Mouse (Mus musculus) C2C12 (cell line): ENCODE results near the gene Gm28891. TPM values are rescaled to one million over a fixed set of nuclear protein-coding genes. Genes with fewer than 3 reads are reported as not detected.
"Not testable (repeated sequence)": the region's sequence is repeated elsewhere in the genome, so short reads cannot be mapped to it uniquely, and the experiment has no call there.

Experiments
- H3K27me3 ChIP-seq: one replicate; pipeline ENCODE4 v1.6.1; 2011; ENCODE audit not compliant: control insufficient read depth, insufficient read depth, insufficient read length
- H3K36me3 ChIP-seq: one replicate; pipeline ENCODE4 v1.6.1; 2011; ENCODE audit not compliant: control insufficient read depth, insufficient read depth
- H3K4me3 ChIP-seq: one replicate; pipeline ENCODE4 v1.5.1; 2011; ENCODE audit warnings: mild to moderate bottlenecking, control low read depth; ENCODE audit not compliant: poor library complexity, insufficient read depth, severe bottlenecking
- H3K79me2 ChIP-seq: one replicate; pipeline ENCODE4 v1.6.1; 2011; ENCODE audit not compliant: control insufficient read depth, insufficient read depth
- H3K79me3 ChIP-seq: one replicate; pipeline ENCODE4 v1.6.1; 2011; ENCODE audit warnings: low read depth, control low read depth
- H3ac ChIP-seq: one replicate; pipeline ENCODE3; 2011; ENCODE audit warnings: low read depth; ENCODE audit not compliant: control insufficient read depth, insufficient read length
- long read RNA-seq, 2 experiments: library from polyadenylated mRNA; unstranded; transcript quantifications; one replicate each; pipeline ENCODE4 v2.0.0; 2019 to 2020
- polyA plus RNA-seq: library from polyadenylated mRNA; unstranded; fragments of >200 nt; fragmentation: generic; extraction: Trizol; gene quantifications from one replicate; pipeline ENCODE4 v1.2.1, GENCODE M21; 2012; ENCODE audit warnings: missing spikeins

The Gm28891 gene
- polyA plus RNA-seq = not detected
- long read RNA-seq, experiment 1 = 0 reads
- long read RNA-seq, experiment 2 = 0 reads

- not testable (repeated sequence) for H3ac ChIP-seq, H3K79me2 ChIP-seq, H3K79me3 ChIP-seq, H3K4me3 ChIP-seq, H3K36me3 ChIP-seq, H3K27me3 ChIP-seq
Observed at GRCm38 (mm10) chrY:60240902-60241301, at the start of gene Gm28891. Gene Gm28891, plus strand, starts transcription at chrY:60241202.
